Comparison of ENCODE assay signal across 14 mouse cellular contexts in genomic region chr3:95107898-95108297, GRCm38 (mm10). TPM values are rescaled to one million over a fixed set of nuclear protein-coding genes. Genes with fewer than 3 reads are reported as not detected.
DNase-seq lines count a peak whose midpoint lies in the region; ATAC-seq and TF ChIP-seq lines count a peak whose summit lies in the region.
"Had no signal": no experiment of that assay in that cellular context is flagged by ENCODE, and none has a peak within 500 bp of the region (broad histone marks: within the 10 kb centered on the region; RNA-seq: fewer than 3 reads in every experiment).

No protein-coding gene starts in this region.

- ATAC-seq in hindbrain, postnatal 0 days: no peak
- ATAC-seq in hindbrain, embryonic 12.5 days (ENCODE audit: low FRiP score): no peak
- ATAC-seq: Patski had no signal

- H3K4me2 ChIP-seq in hindbrain, postnatal 0 days (ENCODE audit: low read depth, low read length): no peak overlapping the region
- H3K4me2 ChIP-seq in hindbrain, embryonic 12.5 days (replicated peaks): no peak overlapping the region
- H3K4me2 ChIP-seq: embryonic facial prominence, embryonic 12.5 days; hindbrain, embryonic 13.5 days had no signal

- H3K9ac ChIP-seq in hindbrain, postnatal 0 days (replicated peaks; ENCODE audit: low read length): no peak overlapping the region
- no peak overlapping the region for H3K9ac ChIP-seq in hindbrain, embryonic 12.5 days
- H3K9ac ChIP-seq: embryonic facial prominence, embryonic 12.5 days; hindbrain, embryonic 13.5 days had no signal

- H3K27ac ChIP-seq in hindbrain, postnatal 0 days: no peak overlapping the region
- H3K27ac ChIP-seq in hindbrain, embryonic 12.5 days: no peak overlapping the region
- H3K27ac ChIP-seq: embryonic facial prominence, embryonic 12.5 days; hindbrain, embryonic 13.5 days had no signal

- no peaks in the 10 kb centered on the region for H3K27me3 ChIP-seq in hindbrain, postnatal 0 days (ENCODE audit: insufficient read depth, low read length)
- no peaks in the 10 kb centered on the region for H3K27me3 ChIP-seq in hindbrain, embryonic 12.5 days
- H3K27me3 ChIP-seq: embryonic facial prominence, embryonic 12.5 days; hindbrain, embryonic 13.5 days; Patski had no signal

- H3K36me3 ChIP-seq in hindbrain, postnatal 0 days (ENCODE audit: insufficient read depth, low read length): no peaks in the 10 kb centered on the region
- peaks cover 3% of the 10 kb centered on the region; the same call in 1 of the 2 replicates for H3K36me3 ChIP-seq in hindbrain, embryonic 12.5 days
- H3K36me3 ChIP-seq: embryonic facial prominence, embryonic 12.5 days; hindbrain, embryonic 13.5 days had no signal

- H3K4me3 ChIP-seq in hindbrain, postnatal 0 days (ENCODE audit: low read length): no peak overlapping the region
- H3K4me3 ChIP-seq in hindbrain, embryonic 12.5 days: no peak overlapping the region
- H3K4me3 ChIP-seq: embryonic facial prominence, embryonic 12.5 days; hindbrain, embryonic 13.5 days had no signal

- H3K4me1 ChIP-seq in hindbrain, postnatal 0 days (ENCODE audit: insufficient read depth, low read length): peaks cover 12% of the 10 kb centered on the region
- peaks cover 14% of the 10 kb centered on the region for H3K4me1 ChIP-seq in hindbrain, embryonic 12.5 days

- peak; percentile 36 for DNase-seq in hindbrain, postnatal 0 days (ENCODE audit: low spot score)
- peak; percentile 24 for DNase-seq in lung, postnatal 10 days
- DNase-seq in lung, postnatal 25 days (ENCODE audit: low spot score): no peak
- DNase-seq in MEL-GATA-1-ER (ENCODE audit: extremely low read depth, low read depth): peak; percentile 58
- peak; percentile 44 for DNase-seq in naive thymus-derived CD4-positive, alpha-beta T cell, adult 2 months (ENCODE audit: low read depth)
- DNase-seq in right cerebral cortex, postnatal 10 days (ENCODE audit: low spot score in 2 of 2): no peak
- no peak for DNase-seq in spleen, postnatal 14 days (ENCODE audit: low spot score in 2 of 2)
- DNase-seq: adrenal gland, postnatal 14 days; cerebellum, adult 8-10 months had no signal

- 61% methylated on average over 2 of the region's 2 CpGs for WGBS in hindbrain, postnatal 0 days
- 67% methylated on average over 2 of the region's 2 CpGs for WGBS in hindbrain, embryonic 12.5 days

- no peaks in the 10 kb centered on the region for H3K9me3 ChIP-seq in hindbrain, postnatal 0 days (ENCODE audit: low read length)
- no peaks in the 10 kb centered on the region for H3K9me3 ChIP-seq in hindbrain, embryonic 12.5 days (replicated peaks)
- H3K9me3 ChIP-seq: embryonic facial prominence, embryonic 12.5 days; hindbrain, embryonic 13.5 days had no signal

- peak; percentile 29; the same call in 1 of the 2 replicates for TF ChIP-seq CTCF in hindbrain, postnatal 0 days (IDR thresholded peaks at IDR 0.05; ENCODE audit: low read depth)

RNA-seq across cellular contexts. Expression of gene Pip5k1a, which starts 1.2 kb away (rescaled TPM):
- 15.5 and 18.5 TPM in 2 replicates for total RNA-seq in hindbrain, postnatal 0 days (2014; rRNA removed)
- 12.4 and 14.7 TPM in 2 replicates for polyA plus RNA-seq in hindbrain, postnatal 0 days (2015; fragmentation: Nextera tagmentation; extraction: Ambion mirVana)
- 20.4 and 21.5 TPM in 2 replicates for polyA plus RNA-seq in hindbrain, embryonic 12.5 days (2016; fragmentation: Nextera tagmentation; extraction: Ambion mirVana)

RNA-seq across cellular contexts. Expression of gene Vps72, which starts 2.9 kb away (rescaled TPM):
- 52.7 and 53.6 TPM in 2 replicates for total RNA-seq in hindbrain, postnatal 0 days (2014; rRNA removed)
- 121 and 123 TPM in 2 replicates for polyA plus RNA-seq in hindbrain, postnatal 0 days (2015; fragmentation: Nextera tagmentation; extraction: Ambion mirVana)
- polyA plus RNA-seq in hindbrain, embryonic 12.5 days (2016; fragmentation: Nextera tagmentation; extraction: Ambion mirVana): 218 and 219 TPM in 2 replicates

RNA-seq across cellular contexts. Expression of gene Tmod4, which starts 16.4 kb away (rescaled TPM):
- total RNA-seq in hindbrain, postnatal 0 days (2014; rRNA removed): 0.43 and 0.73 TPM in 2 replicates
- polyA plus RNA-seq in hindbrain, postnatal 0 days (2015; fragmentation: Nextera tagmentation; extraction: Ambion mirVana): 1.1 and 1.5 TPM in 2 replicates
- 0.81 and 0.99 TPM in 2 replicates for polyA plus RNA-seq in hindbrain, embryonic 12.5 days (2016; fragmentation: Nextera tagmentation; extraction: Ambion mirVana)
- total RNA-seq: adrenal gland, postnatal 14 days had no signal
- polyA plus RNA-seq: macrophage had no signal

RNA-seq across cellular contexts. Expression of gene Scnm1, which starts 25.9 kb away (rescaled TPM):
- 44.6 and 56.7 TPM in 2 replicates for total RNA-seq in hindbrain, postnatal 0 days (2014; rRNA removed)
- polyA plus RNA-seq in hindbrain, postnatal 0 days (2015; fragmentation: Nextera tagmentation; extraction: Ambion mirVana): 72.1 and 75.7 TPM in 2 replicates
- polyA plus RNA-seq in hindbrain, embryonic 12.5 days (2016; fragmentation: Nextera tagmentation; extraction: Ambion mirVana): 89.4 and 94.1 TPM in 2 replicates

RNA-seq across cellular contexts. Expression of gene Lysmd1, which starts 26.0 kb away (rescaled TPM):
- 33.4 and 38.5 TPM in 2 replicates for total RNA-seq in hindbrain, postnatal 0 days (2014; rRNA removed)
- polyA plus RNA-seq in hindbrain, postnatal 0 days (2015; fragmentation: Nextera tagmentation; extraction: Ambion mirVana): 39.2 and 42.4 TPM in 2 replicates
- polyA plus RNA-seq in hindbrain, embryonic 12.5 days (2016; fragmentation: Nextera tagmentation; extraction: Ambion mirVana): 22.6 and 23.9 TPM in 2 replicates

Comparison
In these comparisons a context has a peak if more than half of its experiments do, and no peak if none do; other contexts are left out.
1. DNase-seq: peak in hindbrain, postnatal 0 days (single experiment), lung, postnatal 10 days (single experiment), MEL-GATA-1-ER (single experiment) and naive thymus-derived CD4-positive, alpha-beta T cell, adult 2 months (single experiment); none in lung, postnatal 25 days (single experiment), right cerebral cortex, postnatal 10 days (0 of 2) and spleen, postnatal 14 days (0 of 2).